Mouse (Mus musculus) duodenum, adult 2 months (tissue): Measurements from ENCODE around the gene Desi1. TPM values are rescaled to one million over a fixed set of nuclear protein-coding genes. Genes with fewer than 3 reads are reported as not detected.

Experiments
- polyA plus RNA-seq: library from polyadenylated mRNA; depleted of rRNA; stranded (reverse); fragments of >200 nt; gene quantifications from 2 replicates; pipeline ENCODE4 v1.2.3, GENCODE M21; 2012; ENCODE audit warnings: low replicate concordance; rRNA removed

Gene Desi1
- polyA plus RNA-seq = 40.6 and 43.7 TPM in 2 replicates

GRCm38 (mm10) chr15:82033762-82034161 is at the start of gene Desi1:
TSS of gene Desi1 (minus strand) at chr15:82033862.

GRCm38 (mm10) chr15:82069898-82070297 is 36.2 kb upstream of the Desi1 start, which contains the start of gene Mei1:
TSS of gene Mei1 (plus strand) at chr15:82069996.

DNA sequence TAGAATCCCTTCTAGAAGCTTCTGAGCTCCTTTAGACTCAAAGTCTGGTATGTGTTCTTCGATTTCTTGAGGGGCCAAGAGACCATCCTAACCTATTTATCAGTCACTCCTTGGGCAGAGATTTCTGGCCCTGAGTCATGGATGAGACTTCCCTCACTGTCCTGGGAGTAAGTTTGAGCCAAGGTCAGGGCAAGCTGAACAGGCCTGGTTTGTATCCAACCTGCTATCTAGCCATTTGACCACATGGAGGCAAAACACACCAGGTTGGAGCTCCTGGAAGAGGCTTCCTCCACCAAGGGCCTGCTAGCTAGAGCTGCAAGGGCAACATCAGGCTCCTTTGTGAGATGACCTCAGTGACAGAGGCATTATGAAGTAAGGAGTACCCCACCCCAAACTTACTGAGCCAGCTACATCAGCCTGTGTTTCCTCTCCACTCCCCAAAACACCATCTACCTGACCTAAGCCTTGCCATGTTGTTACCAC is 25.1 kb upstream of the Desi1 start, which contains the start of gene 4930407I10Rik:
Gene 4930407I10Rik (plus strand): TSS at position 433 of the 483 bp plus-strand sequence.

GRCm38 (mm10) chr15:82047080-82047883 is 13.6 kb upstream of the Desi1 start, which contains the start of gene Snu13:
TSS of gene Snu13 (minus strand) at chr15:82047598.

DNA sequence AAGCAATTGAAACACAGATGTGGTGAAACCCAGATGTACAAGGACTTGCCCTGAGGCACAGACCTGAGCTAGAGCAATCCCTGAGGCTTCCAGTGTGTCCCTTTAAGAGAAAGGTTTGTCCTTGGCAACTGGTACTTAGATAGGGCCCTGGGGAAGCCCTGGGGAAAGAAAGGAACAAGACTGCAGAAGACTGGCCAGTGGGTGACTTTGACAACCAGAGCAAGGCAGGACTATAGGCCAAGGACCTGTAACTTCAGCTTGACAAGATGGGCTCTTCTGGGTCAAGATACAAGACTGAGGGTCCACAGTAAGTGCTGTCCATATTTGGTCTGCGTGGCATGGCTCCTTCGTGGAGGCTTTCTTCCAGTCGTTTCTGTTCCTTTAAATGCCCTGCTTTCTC is 46.0 kb downstream of the Desi1 start, which contains the start of gene Xrcc6:
Gene Xrcc6 (plus strand): TSS at position 190 of the 400 bp plus-strand sequence.

DNA sequence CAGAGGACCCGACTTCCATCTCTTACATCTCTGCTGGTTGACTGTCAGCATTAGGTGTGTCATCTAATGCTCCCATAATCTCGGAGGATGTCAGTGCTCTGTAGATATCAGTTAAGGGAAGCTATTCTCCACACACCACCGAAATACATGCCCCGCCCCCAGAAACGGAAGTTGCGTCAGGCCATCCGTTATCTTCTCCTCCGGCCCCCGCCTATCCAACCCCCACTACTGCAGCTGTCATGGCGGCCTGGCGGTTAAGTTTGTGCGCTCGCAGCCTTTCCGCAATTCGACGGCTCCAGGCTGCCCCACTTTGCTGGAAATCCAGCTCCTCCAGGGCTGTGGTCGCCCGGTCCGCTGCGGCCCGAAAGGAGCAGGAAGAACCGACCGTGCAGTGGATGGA is 53.3 kb downstream of the Desi1 start, which contains the start of gene 1700029P11Rik:
Gene 1700029P11Rik (plus strand): TSS at position 220 of the 400 bp plus-strand sequence.

GRCm38 (mm10) chr15:81960171-81961077 is 73.2 kb downstream of the Desi1 start, which contains the start of gene Pmm1:
TSS of gene Pmm1 (minus strand) at chr15:81960930.

Other genes with a start within 250 kb of the Desi1 start
- gene Tef, start 231.4 kb downstream of the Desi1 start, polyA plus RNA-seq = 8.6 and 10.7 TPM in 2 replicates
- gene Tob2, start 175.1 kb downstream of the Desi1 start, polyA plus RNA-seq = 29.8 and 45.1 TPM in 2 replicates
- 32.6 and 40.1 TPM in 2 replicates for gene Phf5a, start 162.0 kb downstream of the Desi1 start, polyA plus RNA-seq
- gene Aco2, start 161.6 kb downstream of the Desi1 start, polyA plus RNA-seq = 296 and 436 TPM in 2 replicates
- gene Polr3h, start 107.6 kb downstream of the Desi1 start, polyA plus RNA-seq = 4.4 and 5.0 TPM in 2 replicates
- 1.7 and 4.3 TPM in 2 replicates for gene Csdc2, start 97.1 kb downstream of the Desi1 start, polyA plus RNA-seq
- 22.1 and 26.0 TPM in 2 replicates for gene Pmm1, start 72.9 kb downstream of the Desi1 start, polyA plus RNA-seq
- not detected in 2 replicates for gene 1700029P11Rik, start 53.3 kb downstream of the Desi1 start, polyA plus RNA-seq
- gene Xrcc6, start 46.0 kb downstream of the Desi1 start, polyA plus RNA-seq = 5.2 and 8.3 TPM in 2 replicates
- 21.0 and 49.7 TPM in 2 replicates for gene Snu13, start 13.7 kb upstream of the Desi1 start, polyA plus RNA-seq
- not detected in 2 replicates for gene 4930407I10Rik, start 25.3 kb upstream of the Desi1 start, polyA plus RNA-seq
- 0.07 TPM in 1 of 2 replicates, not detected in the other for gene Mei1, start 36.1 kb upstream of the Desi1 start, polyA plus RNA-seq
- gene Ccdc134, start 94.1 kb upstream of the Desi1 start, polyA plus RNA-seq = 6.0 and 14.3 TPM in 2 replicates
- gene Srebf2, start 113.3 kb upstream of the Desi1 start, polyA plus RNA-seq = 145 and 243 TPM in 2 replicates
- 0.23 and 2.7 TPM in 2 replicates for gene Shisa8, start 179.0 kb upstream of the Desi1 start, polyA plus RNA-seq
- 1.4 and 7.1 TPM in 2 replicates for gene Tnfrsf13c, start 190.5 kb upstream of the Desi1 start, polyA plus RNA-seq
- 11.1 and 14.1 TPM in 2 replicates for gene Cenpm, start 210.9 kb upstream of the Desi1 start, polyA plus RNA-seq
- gene 1500009C09Rik, start 218.5 kb upstream of the Desi1 start, polyA plus RNA-seq = 0.14 and 0.22 TPM in 2 replicates
- gene Sept3, start 241.0 kb upstream of the Desi1 start, polyA plus RNA-seq = 0.14 and 0.89 TPM in 2 replicates